Mouse (Mus musculus) heart, adult 2 months (tissue): ENCODE measurements around the gene Bmp7.

ENCODE experiments used
- CTCF ChIP-seq: fragments of 200-600 bp; IDR thresholded peaks from 2 replicates; pipeline ENCODE4 v1.8.1; 2022; ENCODE audit warnings: antibody characterized with exemption, mild to moderate bottlenecking, moderate library complexity
- EP300 ChIP-seq: fragments of 200-500 bp; IDR thresholded peaks from 2 replicates; pipeline ENCODE4 v1.6.1; 2011; ENCODE audit warnings: low read depth, low read length, control low read depth; ENCODE audit not compliant: insufficient read depth
- POLR2A ChIP-seq: fragments of 200-500 bp; IDR thresholded peaks from 2 replicates; pipeline ENCODE4 v1.6.1; 2011; ENCODE audit warnings: mild to moderate bottlenecking, low read depth, low read length, control low read depth; ENCODE audit not compliant: insufficient read depth

DNA sequence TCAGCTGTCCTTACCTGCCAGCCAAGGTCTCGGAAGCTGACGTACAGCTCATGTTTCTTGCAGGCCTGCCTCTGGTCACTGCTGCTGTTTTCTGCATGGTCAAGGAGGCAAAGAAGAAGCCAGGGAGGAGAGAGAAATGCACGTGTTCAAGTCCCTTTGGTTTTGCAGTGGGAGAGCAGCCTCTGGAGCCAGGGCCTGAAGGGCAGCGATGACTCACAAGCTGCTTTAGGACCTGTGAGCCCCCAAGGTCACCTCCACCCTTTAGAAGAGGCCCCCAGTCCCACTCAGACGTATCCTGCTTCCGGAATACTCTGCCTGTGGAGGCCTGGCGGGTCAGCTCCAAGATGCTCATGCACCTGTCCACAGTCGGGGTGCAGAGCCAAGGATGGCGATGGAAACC is 64.9 kb downstream of the Bmp7 start:
- TF ChIP-seq POLR2A (no peak), CTCF (no peak), EP300 (no peak)
